Mouse (Mus musculus) telencephalon, adult 2 months (tissue): ENCODE measurements around the gene Pbp2.

Experiments
- DNase-seq: peaks from one replicate; pipeline ENCODE4 v3.0.0-alpha.2; 2011; ENCODE audit warnings: low read depth, low spot score

Gene Pbp2

GRCm38 (mm10) chr6:135260435-135260834 lies 49.8 kb downstream of the Pbp2 start:
- no peak for DNase-seq
